Mouse (Mus musculus): ENCODE data around the gene Nfkbil1. TPM values are rescaled to one million over a fixed set of nuclear protein-coding genes. Genes with fewer than 3 reads are reported as not detected.

The Nfkbil1 gene
- 13.2 and 13.4 TPM in 2 replicates for polyA plus RNA-seq (2015; fragmentation: Nextera tagmentation; extraction: Ambion mirVana)

DNA sequence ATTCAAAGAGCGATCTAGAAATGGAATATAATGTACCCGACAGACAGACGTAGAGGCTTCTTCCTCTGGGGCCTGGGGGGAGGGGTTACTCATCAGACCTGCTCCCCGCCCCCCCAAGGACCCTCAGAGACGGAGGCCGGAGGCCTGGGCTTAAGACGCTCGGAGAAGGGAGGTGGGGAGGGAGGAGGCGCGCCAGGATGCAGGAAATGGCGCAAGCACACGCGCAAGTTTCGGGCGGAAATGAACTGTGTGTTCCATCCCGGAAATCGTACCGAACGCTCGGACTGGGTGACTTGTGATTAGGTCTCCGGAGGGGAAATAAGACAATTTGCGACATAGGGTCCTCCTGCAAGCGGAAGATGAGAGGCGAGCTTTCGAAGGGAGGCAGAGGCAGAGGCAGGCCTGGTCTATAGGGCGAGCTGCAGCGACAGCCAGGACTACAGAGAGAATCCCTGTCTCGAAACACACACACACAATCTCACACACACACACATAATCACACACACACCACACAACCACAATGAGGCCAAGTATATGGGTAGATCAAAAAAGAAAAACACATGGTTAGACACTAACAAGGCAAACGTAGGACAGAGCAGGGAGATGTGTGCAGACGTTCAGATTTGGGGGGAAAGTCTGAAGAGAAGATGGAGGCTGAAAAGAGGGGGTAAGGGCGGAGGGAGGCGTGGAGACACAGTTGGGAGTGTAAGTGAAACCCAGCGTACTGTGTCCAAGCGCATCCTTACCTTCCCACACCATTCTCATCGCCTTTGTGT is at the start of gene Nfkbil1:
Nfkbil1 (minus strand) TSS at position 179 of the 776 bp plus-strand sequence.
- Histone ChIP-seq H3K4me2 (peak within 1 kb of the TSS; percentile 88), H3K27me3 (no peaks in the 10 kb centered on the region), H3K36me3 (peaks cover 9% of the 10 kb centered on the region), H3K4me1 (peaks cover 42% of the 10 kb centered on the region), H3K27ac (peak within 1 kb of the TSS; percentile 97), H3K4me3 (peak within 1 kb of the TSS; percentile 66), H3K9ac (peak within 1 kb of the TSS; percentile 85), H3K9me3 (no peaks in the 10 kb centered on the region)
- ATAC-seq (ENCODE audit: borderline replicate concordance, extremely low read depth, low FRiP score, low TSS enrichment), result peak; percentile 88
- WGBS, result under 1% methylated on average over 35 of the region's 35 CpGs

DNA sequence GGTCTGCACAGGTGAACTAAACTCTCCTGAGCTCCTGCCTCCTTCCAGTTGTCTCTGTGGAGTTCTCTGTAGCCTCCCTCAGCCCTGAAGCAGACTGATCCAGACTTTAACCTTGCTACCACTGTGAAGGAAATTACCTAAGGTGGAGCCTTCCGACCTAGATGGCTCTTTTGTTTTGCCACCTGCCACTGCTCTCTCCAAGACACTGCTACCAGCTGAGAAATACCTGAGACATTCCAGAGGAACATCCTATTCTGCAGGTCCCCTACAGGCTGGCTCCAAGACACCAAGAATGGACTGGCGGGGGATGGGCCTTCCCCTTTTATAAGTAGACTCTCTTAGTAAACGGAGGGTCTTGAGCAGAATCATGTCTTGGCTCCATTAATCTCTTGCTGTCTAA is 44.7 kb upstream of the Nfkbil1 start:
- 61% methylated on average over 3 of the region's 3 CpGs for WGBS
- no peak for ATAC-seq (ENCODE audit: borderline replicate concordance, extremely low read depth, low FRiP score, low TSS enrichment)
- Histone ChIP-seq H3K9ac (no peak overlapping the region), H3K36me3 (no peaks in the 10 kb centered on the region), H3K4me2 (no peak overlapping the region), H3K27me3 (peaks cover 23% of the 10 kb centered on the region), H3K27ac (no peak overlapping the region), H3K4me1 (no peaks in the 10 kb centered on the region), H3K9me3 (no peaks in the 10 kb centered on the region), H3K4me3 (no peak overlapping the region)

DNA sequence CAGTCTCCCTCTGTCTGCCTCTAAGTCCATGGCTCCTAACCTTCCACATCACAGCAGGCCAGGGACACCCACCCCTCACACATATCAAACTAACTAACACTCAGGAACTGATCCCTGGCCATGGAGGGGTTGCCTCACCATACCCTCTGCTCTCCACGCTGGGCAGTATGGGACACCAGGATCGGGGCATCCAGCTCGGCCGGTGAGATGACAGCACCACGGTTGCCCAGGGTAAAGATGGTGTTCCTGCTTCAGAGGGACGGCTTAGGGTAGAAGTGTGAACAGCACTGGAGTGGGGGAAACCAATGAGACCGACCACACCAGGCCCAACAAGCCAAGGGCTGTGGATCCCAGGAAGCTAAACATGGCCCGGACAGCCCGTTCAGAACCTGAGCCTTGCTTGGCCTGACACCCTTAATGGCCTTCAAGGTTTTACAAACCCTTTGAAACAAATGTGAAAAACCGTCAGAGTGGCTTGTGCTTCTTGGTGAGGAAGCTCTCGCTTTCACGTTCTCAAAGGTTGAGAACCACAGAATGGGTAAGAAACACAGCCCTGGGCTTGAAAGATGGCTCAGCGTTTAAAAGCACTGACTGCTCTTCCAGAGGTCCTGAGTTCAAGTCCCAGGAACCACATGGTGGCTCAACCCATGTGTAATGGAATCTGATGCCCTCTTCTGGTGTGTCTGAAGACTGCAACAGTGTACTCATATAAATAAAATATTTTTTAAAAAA is 43.5 kb upstream of the Nfkbil1 start:
- Histone ChIP-seq H3K27me3 (peaks cover 24% of the 10 kb centered on the region), H3K4me1 (no peaks in the 10 kb centered on the region), H3K9ac (no peak overlapping the region), H3K27ac (no peak overlapping the region), H3K36me3 (no peaks in the 10 kb centered on the region), H3K4me2 (no peak overlapping the region), H3K9me3 (no peaks in the 10 kb centered on the region), H3K4me3 (no peak overlapping the region)
- 81% methylated on average over 13 of the region's 13 CpGs for WGBS
- no peak for ATAC-seq (ENCODE audit: borderline replicate concordance, extremely low read depth, low FRiP score, low TSS enrichment)

DNA sequence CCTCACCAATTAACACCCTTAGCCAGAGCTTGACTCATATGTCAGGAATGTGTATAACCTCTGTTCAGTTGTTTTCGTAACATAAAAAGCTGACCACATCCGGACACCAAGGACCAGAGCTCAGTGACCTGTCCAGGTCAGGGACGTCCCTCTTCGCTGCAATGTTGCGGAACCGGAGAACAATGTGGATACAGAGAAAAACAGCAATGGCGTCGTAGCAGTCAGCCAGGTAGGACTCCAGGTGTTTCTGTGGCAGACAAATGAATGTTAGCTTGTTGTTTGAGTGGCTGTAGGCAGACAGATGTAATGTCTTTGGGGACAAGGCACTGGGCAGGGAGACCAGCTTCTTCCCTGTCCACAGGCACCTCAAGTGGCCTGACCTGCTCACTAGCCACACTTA is 42.5 kb upstream of the Nfkbil1 start:
- Histone ChIP-seq H3K4me3 (no peak overlapping the region), H3K9ac (no peak overlapping the region), H3K27me3 (peaks cover 24% of the 10 kb centered on the region), H3K4me1 (no peaks in the 10 kb centered on the region), H3K27ac (no peak overlapping the region), H3K36me3 (no peaks in the 10 kb centered on the region), H3K9me3 (no peaks in the 10 kb centered on the region), H3K4me2 (no peak overlapping the region)
- ATAC-seq (ENCODE audit: borderline replicate concordance, extremely low read depth, low FRiP score, low TSS enrichment), result no peak
- 82% methylated on average over 8 of the region's 8 CpGs for WGBS

DNA sequence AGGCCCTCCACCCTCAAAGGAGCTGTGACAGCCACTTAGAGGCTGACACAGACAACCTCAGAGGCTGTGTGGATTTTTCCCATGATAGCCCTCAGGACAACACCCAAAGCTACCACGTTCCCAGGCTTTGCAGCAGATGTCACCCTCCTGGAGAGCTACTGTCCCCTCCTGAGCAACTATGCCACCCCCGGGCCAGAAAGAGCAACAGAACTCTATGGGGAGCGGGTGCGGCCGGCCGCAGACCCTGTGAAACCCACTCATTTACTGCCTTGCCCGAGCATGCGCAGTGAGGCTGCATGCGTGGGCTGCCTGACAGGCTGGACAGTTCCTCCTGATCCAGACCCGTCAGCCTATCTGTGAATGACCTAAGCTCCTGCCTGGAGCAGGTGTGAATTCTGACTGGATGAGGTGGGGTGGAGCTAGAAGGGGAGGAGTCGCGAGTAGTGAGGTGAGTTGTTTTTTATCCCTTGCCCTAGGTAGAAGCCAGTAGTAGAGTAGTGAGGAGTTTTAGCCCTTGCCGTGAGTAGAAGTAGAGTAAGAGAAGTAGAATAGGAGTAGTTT is 40.8 kb upstream of the Nfkbil1 start:
- H3K4me2 ChIP-seq, result no peak overlapping the region
- 10% methylated on average over 13 of the region's 13 CpGs for whole genome bisulfite sequencing
- no peaks in the 10 kb centered on the region for H3K9me3 ChIP-seq
- H3K27me3 ChIP-seq, result peaks cover 24% of the 10 kb centered on the region
- H3K36me3 ChIP-seq, result no peaks in the 10 kb centered on the region
- no peak for ATAC-seq (ENCODE audit: borderline replicate concordance, extremely low read depth, low FRiP score, low TSS enrichment)
- H3K4me3 ChIP-seq, result no peak overlapping the region
- no peak overlapping the region for H3K9ac ChIP-seq
- H3K4me1 ChIP-seq, result no peaks in the 10 kb centered on the region
- H3K27ac ChIP-seq, result no peak overlapping the region

DNA sequence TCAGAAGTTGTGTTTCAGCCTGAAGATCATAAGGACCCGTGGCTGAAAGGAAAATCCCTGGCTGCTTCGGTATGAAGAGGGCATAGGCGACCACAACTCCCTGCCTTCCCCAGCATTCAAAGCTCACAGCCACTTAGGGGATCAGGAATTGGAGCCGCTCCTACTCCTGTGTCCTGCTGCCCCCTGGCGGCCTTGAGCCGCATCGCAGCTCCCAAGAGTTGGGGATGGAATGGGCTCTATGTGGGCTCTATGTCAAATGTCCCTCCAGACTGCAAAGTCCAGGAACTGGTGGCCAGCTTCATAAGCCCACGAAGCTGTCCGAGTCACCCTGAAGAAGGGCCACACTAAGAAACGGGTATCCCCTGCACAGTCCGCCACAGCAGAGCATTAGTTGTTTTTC is 39.2 kb upstream of the Nfkbil1 start:
- peaks cover 24% of the 10 kb centered on the region for H3K27me3 ChIP-seq
- H3K4me2 ChIP-seq, result no peak overlapping the region
- no peak overlapping the region for H3K9ac ChIP-seq
- no peaks in the 10 kb centered on the region for H3K36me3 ChIP-seq
- no peaks in the 10 kb centered on the region for H3K4me1 ChIP-seq
- no peak overlapping the region for H3K27ac ChIP-seq
- no peak overlapping the region for H3K4me3 ChIP-seq
- ATAC-seq (ENCODE audit: borderline replicate concordance, extremely low read depth, low FRiP score, low TSS enrichment), result peak; percentile 35; the same call in 1 of the 2 replicates
- 4% methylated on average over 11 of the region's 11 CpGs for WGBS
- no peaks in the 10 kb centered on the region for H3K9me3 ChIP-seq

DNA sequence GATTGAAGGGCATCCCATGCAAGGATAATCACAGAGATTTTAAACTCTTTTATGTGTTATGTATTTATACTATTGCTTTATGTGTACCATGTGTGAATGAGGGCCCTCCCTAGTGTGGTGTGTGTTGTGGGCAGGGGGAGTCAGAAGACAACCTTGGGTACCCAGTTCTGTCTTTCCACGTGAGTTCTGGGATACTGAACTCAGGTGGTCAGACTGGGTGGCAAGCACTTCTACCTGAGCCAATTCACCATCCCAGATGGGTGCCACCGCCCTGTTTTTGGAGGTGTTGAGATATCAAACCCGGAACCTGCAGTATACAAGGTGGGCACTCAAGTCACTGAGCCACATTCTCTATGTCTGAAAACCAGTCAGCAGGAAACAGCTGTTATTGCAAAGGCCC is 36.7 kb upstream of the Nfkbil1 start:
- Histone ChIP-seq H3K4me1 (no peaks in the 10 kb centered on the region), H3K27me3 (peaks cover 20% of the 10 kb centered on the region), H3K9ac (no peak overlapping the region), H3K4me3 (no peak overlapping the region), H3K36me3 (no peaks in the 10 kb centered on the region), H3K27ac (no peak overlapping the region), H3K4me2 (no peak overlapping the region), H3K9me3 (no peaks in the 10 kb centered on the region)
- ATAC-seq (ENCODE audit: borderline replicate concordance, extremely low read depth, low FRiP score, low TSS enrichment), result no peak
- 64% methylated on average over 3 of the region's 3 CpGs for WGBS

DNA sequence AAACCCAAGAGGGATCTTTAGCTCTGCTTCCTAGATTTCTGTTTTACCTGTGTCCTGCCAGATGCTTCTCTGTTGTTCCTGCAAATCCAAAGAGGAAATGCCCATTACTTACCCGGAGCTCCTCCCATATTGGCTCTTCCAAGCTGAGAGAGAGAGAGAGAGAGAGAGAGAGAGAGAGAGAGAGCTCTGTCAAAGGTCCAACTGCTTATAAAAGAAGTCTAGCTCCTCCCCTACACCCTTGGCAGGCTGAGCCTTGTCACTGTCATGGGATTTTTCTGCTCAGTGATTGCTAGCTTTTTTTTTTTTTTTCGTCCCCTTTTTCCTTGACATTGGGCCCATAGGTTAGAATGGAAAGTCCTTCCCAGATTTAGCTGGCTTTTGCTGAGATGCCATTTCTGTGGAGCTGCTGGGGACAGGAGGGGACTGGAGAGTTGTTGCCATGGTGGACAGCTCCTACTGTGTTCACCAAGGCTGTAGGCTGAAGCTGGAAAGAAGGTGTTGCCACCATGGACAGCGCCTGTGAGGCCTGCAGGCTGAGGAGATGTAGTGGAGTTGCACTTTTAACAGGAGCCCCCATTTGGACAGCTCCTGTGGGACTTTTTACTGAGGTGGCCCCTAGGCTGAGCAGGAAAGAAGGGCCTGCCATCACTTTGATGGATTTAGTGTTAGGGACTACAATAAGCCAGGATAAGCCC is 34.2 kb upstream of the Nfkbil1 start:
- Histone ChIP-seq H3K9me3 (no peaks in the 10 kb centered on the region), H3K27me3 (0 out of 2 replicates have a peak, but pooled peaks cover 3% of the 10 kb centered on the region), H3K36me3 (no peaks in the 10 kb centered on the region), H3K4me2 (no peak overlapping the region), H3K4me3 (no peak overlapping the region), H3K27ac (no peak overlapping the region), H3K9ac (no peak overlapping the region), H3K4me1 (no peaks in the 10 kb centered on the region)
- 29% methylated on average over 3 of the region's 3 CpGs for WGBS
- ATAC-seq (ENCODE audit: borderline replicate concordance, extremely low read depth, low FRiP score, low TSS enrichment), result no peak

DNA sequence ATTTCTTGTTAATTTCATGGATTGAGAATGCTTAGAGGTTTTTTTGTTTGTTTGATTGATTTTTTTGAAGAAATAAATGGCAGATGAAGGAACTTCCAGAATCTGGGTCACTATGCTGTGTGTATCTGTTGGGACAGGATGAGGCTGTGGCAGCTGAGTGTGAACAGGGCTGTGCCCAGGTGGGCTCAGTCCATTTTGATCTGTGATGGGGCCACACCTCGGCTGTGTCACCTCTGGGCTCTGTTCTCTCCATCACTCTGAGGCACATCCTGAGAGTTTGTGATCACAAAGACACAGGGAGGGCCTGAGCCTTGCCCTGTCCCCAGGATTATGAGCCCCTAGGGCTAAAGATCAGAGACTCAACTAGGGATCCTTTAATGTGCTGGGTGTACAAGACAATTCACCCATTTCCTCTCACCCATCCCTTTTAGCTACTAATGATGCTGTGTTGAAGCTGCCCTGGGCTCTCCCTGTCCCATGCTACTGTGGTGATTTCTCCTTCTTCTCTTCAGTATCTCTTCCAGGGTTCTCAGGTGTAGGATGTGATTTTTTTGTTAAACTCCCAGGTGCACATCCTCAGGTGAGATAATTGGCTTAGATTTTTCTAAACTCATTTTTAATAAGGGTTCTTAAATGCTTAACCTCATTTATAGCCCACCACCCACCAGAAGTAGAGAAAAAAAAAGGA is 32.0 kb upstream of the Nfkbil1 start:
- Histone ChIP-seq H3K9me3 (no peaks in the 10 kb centered on the region), H3K4me2 (no peak overlapping the region), H3K27me3 (peaks cover 21% of the 10 kb centered on the region; the same call in 1 of the 2 replicates), H3K4me3 (no peak overlapping the region), H3K27ac (no peak overlapping the region), H3K9ac (no peak overlapping the region), H3K36me3 (no peaks in the 10 kb centered on the region), H3K4me1 (0 out of 2 replicates have a peak, but pooled peaks cover 2% of the 10 kb centered on the region)
- WGBS, result 82% methylated on average over 1 of the region's 1 CpGs
- no peak for ATAC-seq (ENCODE audit: borderline replicate concordance, extremely low read depth, low FRiP score, low TSS enrichment)

DNA sequence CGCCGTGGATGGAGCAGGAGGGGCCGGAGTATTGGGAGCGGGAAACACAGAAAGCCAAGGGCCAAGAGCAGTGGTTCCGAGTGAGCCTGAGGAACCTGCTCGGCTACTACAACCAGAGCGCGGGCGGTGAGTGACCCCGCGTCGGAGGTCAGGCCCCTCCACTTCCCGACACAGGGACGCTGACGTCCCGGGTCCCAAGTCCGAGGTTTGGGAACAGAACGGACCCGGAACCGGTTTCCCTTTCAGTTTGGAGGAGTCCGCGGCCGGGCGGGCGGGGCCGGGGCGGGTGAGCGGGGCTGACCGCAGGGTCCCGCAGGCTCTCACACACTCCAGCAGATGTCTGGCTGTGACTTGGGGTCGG is 27.9 kb upstream of the Nfkbil1 start:
- H3K36me3 ChIP-seq, result no peaks in the 10 kb centered on the region
- peak overlapping the region; percentile 49 for H3K9ac ChIP-seq
- H3K27me3 ChIP-seq, result peaks cover 30% of the 10 kb centered on the region; the same call in 1 of the 2 replicates
- H3K9me3 ChIP-seq, result no peaks in the 10 kb centered on the region
- 0 out of 2 replicates have a peak, but pooled peaks cover 5% of the 10 kb centered on the region for H3K4me1 ChIP-seq
- peak overlapping the region; percentile 67 for H3K4me3 ChIP-seq
- peak; percentile 56 for ATAC-seq (ENCODE audit: borderline replicate concordance, extremely low read depth, low FRiP score, low TSS enrichment)
- no peak overlapping the region for H3K27ac ChIP-seq
- H3K4me2 ChIP-seq, result peak overlapping the region; percentile 98
- 2% methylated on average over 31 of the region's 31 CpGs for WGBS

All from lung, embryonic 15.5 days (tissue).